Mouse (Mus musculus) forebrain, embryonic 11.5 days (tissue): Measurements from ENCODE around the gene Adamts18. TPM values are rescaled to one million over a fixed set of nuclear protein-coding genes. Genes with fewer than 3 reads are reported as not detected.

Experiments used
- ATAC-seq: fragments of 200-750 bp; cut with Nextera tagmentation; replicated peaks from 2 replicates; pipeline ENCODE4 v1.8.0; 2017; ENCODE audit warnings: moderate TSS enrichment; ENCODE audit not compliant: low FRiP score
- DNase-seq: peaks from one replicate; pipeline ENCODE4 v3.0.0-alpha.2; 2017; ENCODE audit warnings: low spot score
- H3K27ac ChIP-seq: fragments of 300-500 bp; sonication (generic); 2 replicates; pipeline ENCODE4 v1.5.1; 2014; ENCODE audit warnings: low read depth, low read length
- H3K27me3 ChIP-seq: fragments of 300-500 bp; sonication (generic); 2 replicates; pipeline ENCODE4 v1.6.1; 2014; ENCODE audit warnings: mild to moderate bottlenecking, low read length, mixed read lengths; ENCODE audit not compliant: control insufficient read depth, insufficient read depth
- H3K36me3 ChIP-seq: fragments of 300-500 bp; sonication (generic); 2 replicates; pipeline ENCODE4 v1.6.1; 2014; ENCODE audit warnings: mild to moderate bottlenecking, low read length, moderate library complexity, mixed read lengths; ENCODE audit not compliant: control insufficient read depth, insufficient read depth
- H3K4me1 ChIP-seq: fragments of 300-500 bp; sonication (generic); replicated peaks from 2 replicates; pipeline ENCODE4 v1.6.1; 2014; ENCODE audit warnings: low read length, mixed read lengths; ENCODE audit not compliant: control insufficient read depth, insufficient read depth
- H3K4me2 ChIP-seq: fragments of 300-500 bp; sonication (generic); 2 replicates; pipeline ENCODE4 v1.6.1; 2014; ENCODE audit warnings: low read depth, mild to moderate bottlenecking, low read length, moderate library complexity, mixed read lengths; ENCODE audit not compliant: severe bottlenecking
- H3K4me3 ChIP-seq: fragments of 300-500 bp; sonication (generic); 2 replicates; pipeline ENCODE4 v1.5.1; 2014; ENCODE audit warnings: low read depth, low read length
- H3K9ac ChIP-seq: fragments of 300-500 bp; sonication (generic); 2 replicates; pipeline ENCODE4 v1.6.1; 2014; ENCODE audit warnings: low read length
- H3K9me3 ChIP-seq: fragments of 300-500 bp; sonication (generic); 2 replicates; pipeline ENCODE4 v1.6.1; 2016; ENCODE audit warnings: low read length, mixed read lengths; ENCODE audit not compliant: control insufficient read depth
- WGBS: fragments of 180-500 bp; shearing (Covaris S2); extraction: QIAGEN DNeasy Blood & Tissue Kit; methylation state at CpG from one replicate; pipeline ENCODE4 v1.1.7; 2014; 5-methylcytosine and 5-hydroxymethylcytosine counted together
- polyA plus RNA-seq: library from polyadenylated mRNA; unstranded; fragments of >200 nt; fragmentation: Nextera tagmentation; extraction: Ambion mirVana; gene quantifications from 2 replicates; pipeline ENCODE4 v1.2.1, GENCODE M21; 2014

Adamts18 gene
- polyA plus RNA-seq, 1 experiment from 2014 or later, result 4.8 TPM

- no peak overlapping the region for H3K4me3 ChIP-seq
- WGBS, result 75% methylated on average over 11 of the region's 11 CpGs
- H3K36me3 ChIP-seq, result no peaks in the 10 kb centered on the region
- no peaks in the 10 kb centered on the region for H3K9me3 ChIP-seq
- no peaks in the 10 kb centered on the region for H3K4me1 ChIP-seq
- no peak overlapping the region for H3K27ac ChIP-seq
- no peak overlapping the region for H3K4me2 ChIP-seq
- H3K27me3 ChIP-seq, result no peaks in the 10 kb centered on the region
- DNase-seq (no peak), ATAC-seq (no peak; the same call in 1 of the 2 replicates)
- H3K9ac ChIP-seq, result no peak overlapping the region
These were observed 175.8 kb downstream of the Adamts18 start for GRCm38 (mm10) chr8:113672599-113673255.

GRCm38 (mm10) chr8:113669924-113670323 lies 178.6 kb downstream of the Adamts18 start:
- WGBS, result 91% methylated on average over 10 of the region's 10 CpGs
- no peak overlapping the region for H3K4me3 ChIP-seq
- H3K4me2 ChIP-seq, result no peak overlapping the region
- DNase-seq (no peak), ATAC-seq (no peak)
- no peaks in the 10 kb centered on the region for H3K9me3 ChIP-seq
- H3K9ac ChIP-seq, result no peak overlapping the region
- H3K27me3 ChIP-seq, result no peaks in the 10 kb centered on the region
- H3K36me3 ChIP-seq, result no peaks in the 10 kb centered on the region
- no peaks in the 10 kb centered on the region; the same call in 1 of the 2 replicates for H3K4me1 ChIP-seq
- H3K27ac ChIP-seq, result no peak overlapping the region

- DNase-seq, result peak; percentile 74
- Histone ChIP-seq H3K36me3 (no peaks in the 10 kb centered on the region), H3K4me1 (no peaks in the 10 kb centered on the region; the same call in 1 of the 2 replicates), H3K9ac (no peak overlapping the region), H3K27ac (peak overlapping the region; percentile 63), H3K4me2 (no peak overlapping the region), H3K4me3 (no peak overlapping the region), H3K9me3 (no peaks in the 10 kb centered on the region), H3K27me3 (no peaks in the 10 kb centered on the region)
- ATAC-seq, result peak; percentile 73
- WGBS, result 31% methylated on average over 16 of the region's 16 CpGs
These were observed 181.7 kb downstream of the Adamts18 start for GRCm38 (mm10) chr8:113666714-113667432.

- Histone ChIP-seq H3K27me3 (no peaks in the 10 kb centered on the region), H3K4me2 (no peak overlapping the region), H3K27ac (peak overlapping the region; percentile 63; the same call in 1 of the 2 replicates), H3K36me3 (no peaks in the 10 kb centered on the region), H3K9me3 (no peaks in the 10 kb centered on the region), H3K4me3 (no peak overlapping the region), H3K4me1 (no peaks in the 10 kb centered on the region; the same call in 1 of the 2 replicates), H3K9ac (no peak overlapping the region)
- no peak for DNase-seq
- ATAC-seq, result no peak
- WGBS, result 69% methylated on average over 8 of the region's 8 CpGs
These were observed 182.6 kb downstream of the Adamts18 start for GRCm38 (mm10) chr8:113665951-113666350.

GRCm38 (mm10) chr8:113665036-113665435 lies 183.5 kb downstream of the Adamts18 start:
- peak; percentile 51; the same call in 1 of the 2 replicates for ATAC-seq
- Histone ChIP-seq H3K4me1 (no peaks in the 10 kb centered on the region; the same call in 1 of the 2 replicates), H3K27ac (no peak overlapping the region), H3K36me3 (no peaks in the 10 kb centered on the region), H3K4me2 (no peak overlapping the region), H3K9ac (no peak overlapping the region), H3K27me3 (no peaks in the 10 kb centered on the region), H3K9me3 (no peaks in the 10 kb centered on the region), H3K4me3 (no peak overlapping the region)
- no peak for DNase-seq
- 54% methylated on average over 4 of the region's 4 CpGs for WGBS

GRCm38 (mm10) chr8:113664544-113664943 lies 184.0 kb downstream of the Adamts18 start:
- H3K27me3 ChIP-seq, result no peaks in the 10 kb centered on the region
- H3K4me1 ChIP-seq, result no peaks in the 10 kb centered on the region; the same call in 1 of the 2 replicates
- H3K4me3 ChIP-seq, result no peak overlapping the region
- no peak overlapping the region for H3K27ac ChIP-seq
- H3K9ac ChIP-seq, result no peak overlapping the region
- H3K9me3 ChIP-seq, result no peaks in the 10 kb centered on the region
- DNase-seq, result peak; percentile 86
- ATAC-seq, result peak; percentile 77
- no peaks in the 10 kb centered on the region for H3K36me3 ChIP-seq
- H3K4me2 ChIP-seq, result no peak overlapping the region
- WGBS, result 8% methylated on average over 2 of the region's 2 CpGs

- Histone ChIP-seq H3K4me1 (no peaks in the 10 kb centered on the region), H3K36me3 (no peaks in the 10 kb centered on the region), H3K4me3 (no peak overlapping the region), H3K27ac (no peak overlapping the region), H3K9ac (no peak overlapping the region), H3K27me3 (no peaks in the 10 kb centered on the region), H3K9me3 (no peaks in the 10 kb centered on the region), H3K4me2 (no peak overlapping the region)
- DNase-seq (no peak), ATAC-seq (no peak)
- WGBS, result 100% methylated on average over 1 of the region's 1 CpGs
These were observed 188.4 kb downstream of the Adamts18 start for GRCm38 (mm10) chr8:113660128-113660527.

- Histone ChIP-seq H3K9me3 (no peaks in the 10 kb centered on the region), H3K36me3 (no peaks in the 10 kb centered on the region), H3K4me2 (no peak overlapping the region), H3K27ac (no peak overlapping the region), H3K9ac (no peak overlapping the region), H3K27me3 (no peaks in the 10 kb centered on the region), H3K4me3 (no peak overlapping the region), H3K4me1 (no peaks in the 10 kb centered on the region)
- DNase-seq (no peak), ATAC-seq (no peak)
- WGBS, result 83% methylated on average over 11 of the region's 11 CpGs
These were observed 191.7 kb downstream of the Adamts18 start for GRCm38 (mm10) chr8:113656681-113657298.
